Mouse (Mus musculus): ENCODE data around the gene Polr1b.

GRCm38 (mm10) chr2:129078313-129078712 is 22.5 kb upstream of the Polr1b start:
- TF ChIP-seq CEBPB (IDR thresholded peaks at IDR 0.05; ENCODE audit: low read depth) (no peak), CTCF (IDR thresholded peaks at IDR 0.05; ENCODE audit: control insufficient read depth, insufficient read depth, insufficient read length) (no peak), FOSL1 (IDR thresholded peaks at IDR 0.05; ENCODE audit: insufficient read depth, low read length, poor library complexity, severe bottlenecking) (no peak), MYOG (IDR thresholded peaks at IDR 0.05; ENCODE audit: control insufficient read depth, extremely low read depth, insufficient read length) (no peak)

Measured in C2C12 (cell line).